Mouse (Mus musculus) thymus, adult 2 months (tissue): ENCODE results near the gene Grip1.

Experiments used
- CTCF ChIP-seq: fragments of 200-500 bp; IDR thresholded peaks from 2 replicates; pipeline ENCODE4 v1.5.1; 2012; ENCODE audit warnings: mild to moderate bottlenecking, control low read depth, low read length, moderate library complexity, borderline replicate concordance; ENCODE audit not compliant: control insufficient read depth, poor library complexity, insufficient read depth; ENCODE audit errors: extremely low read depth
- POLR2A ChIP-seq: fragments of 200-500 bp; IDR thresholded peaks from 2 replicates; pipeline ENCODE4 v1.6.1; 2012; ENCODE audit warnings: mild to moderate bottlenecking, low read length, control low read depth, moderate library complexity; ENCODE audit not compliant: control insufficient read depth, poor library complexity, insufficient read depth; ENCODE audit errors: extremely low read depth

- no peak for TF ChIP-seq CTCF
- TF ChIP-seq POLR2A = no peak
Measured at GRCm38 (mm10) chr10:119943906-119944305, 490.3 kb downstream of the Grip1 start.
